Mouse (Mus musculus) neutrophil, adult 5-6 weeks (primary cell): ENCODE measurements around the gene Tcf15. TPM values are rescaled to one million over a fixed set of nuclear protein-coding genes. Genes with fewer than 3 reads are reported as not detected.

Experiments used
- ATAC-seq: fragments of 151-379, 151-347 bp; 2 replicates; pipeline ENCODE4 v1.8.0; 2017; ENCODE audit warnings: mild to moderate bottlenecking, moderate TSS enrichment; ENCODE audit not compliant: insufficient number of reproducible peaks, poor library complexity, low FRiP score, severe bottlenecking; ENCODE audit errors: extremely low read depth
- total RNA-seq: library from RNA; stranded (forward); fragments of 200-1000 nt; gene quantifications from 2 replicates; pipeline ENCODE4 v1.2.3, GENCODE M21; 2017

Tcf15 gene
- total RNA-seq, result not detected in 2 replicates

DNA sequence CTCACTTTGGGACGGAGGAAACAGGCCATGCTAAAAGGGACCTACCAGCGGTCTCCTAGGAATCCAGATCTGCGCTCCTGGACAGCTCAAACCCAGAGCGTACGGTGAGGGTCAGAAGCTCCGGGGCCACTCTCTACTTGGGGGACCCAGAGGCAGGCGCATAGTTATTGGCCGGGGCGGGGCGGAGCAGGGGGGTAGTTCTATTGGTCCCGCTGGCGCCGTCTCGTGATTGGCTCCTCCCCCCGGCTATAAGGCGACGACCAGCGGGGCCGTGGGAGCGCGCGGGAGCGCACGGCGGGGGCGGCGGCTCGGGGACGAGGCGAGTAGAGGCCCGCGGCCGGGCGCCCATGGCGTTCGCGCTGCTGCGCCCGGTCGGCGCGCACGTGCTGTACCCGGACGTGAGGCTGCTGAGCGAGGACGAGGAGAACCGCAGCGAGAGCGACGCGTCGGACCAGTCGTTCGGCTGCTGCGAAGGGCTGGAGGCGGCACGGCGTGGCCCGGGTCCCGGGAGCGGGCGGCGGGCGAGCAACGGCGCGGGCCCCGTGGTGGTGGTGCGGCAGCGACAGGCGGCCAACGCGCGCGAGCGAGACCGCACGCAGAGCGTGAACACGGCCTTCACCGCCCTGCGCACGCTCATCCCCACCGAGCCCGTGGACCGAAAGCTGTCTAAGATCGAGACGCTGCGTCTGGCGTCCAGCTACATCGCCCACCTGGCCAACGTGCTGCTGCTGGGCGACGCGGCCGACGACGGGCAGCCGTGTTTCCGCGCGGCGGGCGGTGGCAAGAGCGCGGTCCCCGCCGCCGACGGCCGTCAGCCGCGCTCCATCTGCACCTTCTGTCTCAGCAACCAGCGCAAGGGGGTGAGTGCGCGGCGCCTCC, at the start of gene Tcf15:
Tcf15 (plus strand) TSS at position 283 of the 879 bp plus-strand sequence.
- ATAC-seq, result no peak

DNA sequence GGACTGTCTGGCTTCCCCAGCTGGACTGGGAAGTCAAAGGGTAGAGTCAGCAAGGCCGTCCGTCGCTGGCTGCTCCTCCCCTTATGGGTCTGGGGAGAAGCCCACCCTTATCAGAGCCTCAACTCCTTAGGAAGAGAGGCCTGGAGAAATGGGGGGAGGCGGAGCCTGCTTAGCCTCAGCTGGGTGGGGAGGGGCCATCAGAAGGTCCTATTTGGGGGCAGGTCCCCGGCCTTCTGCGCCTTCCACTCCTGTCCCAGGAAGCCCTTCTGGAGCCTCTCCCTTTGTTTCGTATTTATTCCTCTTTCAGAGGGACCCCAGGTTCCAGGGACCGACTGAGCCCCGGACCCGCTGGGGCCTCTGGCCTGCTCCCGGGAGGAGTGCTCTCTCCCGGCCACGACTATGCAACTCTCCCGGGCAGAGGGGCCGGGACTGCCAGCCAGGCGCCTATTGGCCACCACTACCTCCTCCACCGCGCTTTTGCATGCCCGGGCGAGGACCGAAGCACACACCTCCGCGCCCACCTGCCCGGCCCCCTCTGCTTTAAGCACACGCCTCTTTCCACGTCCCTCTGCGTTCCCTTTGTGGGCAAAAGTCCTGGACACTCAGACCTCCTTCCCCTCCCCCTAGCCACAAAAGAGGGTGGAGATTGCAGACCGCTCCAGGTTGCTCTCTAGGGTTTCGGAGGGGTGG, 48.4 kb upstream of the Tcf15 start:
- no peak for ATAC-seq

DNA sequence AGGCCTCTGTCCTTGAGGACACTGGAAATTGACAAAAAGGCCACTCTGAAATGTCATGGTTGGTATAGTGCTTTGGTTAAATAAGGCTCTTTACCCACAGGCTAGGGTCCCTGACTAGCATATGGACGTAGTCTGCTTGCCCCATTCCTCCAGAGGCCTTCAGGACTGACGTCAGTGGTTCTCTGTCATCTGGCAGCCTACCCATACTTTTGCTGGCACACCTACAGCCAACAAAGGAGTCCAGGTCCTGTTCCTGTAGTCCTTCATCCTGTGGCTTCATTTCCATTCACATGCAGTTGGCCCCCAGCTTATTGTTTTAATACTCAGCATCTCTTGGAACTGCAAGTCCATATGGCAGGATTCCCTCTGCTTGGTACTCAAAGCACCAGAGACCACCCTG, 46.4 kb upstream of the Tcf15 start:
- no peak for ATAC-seq

DNA sequence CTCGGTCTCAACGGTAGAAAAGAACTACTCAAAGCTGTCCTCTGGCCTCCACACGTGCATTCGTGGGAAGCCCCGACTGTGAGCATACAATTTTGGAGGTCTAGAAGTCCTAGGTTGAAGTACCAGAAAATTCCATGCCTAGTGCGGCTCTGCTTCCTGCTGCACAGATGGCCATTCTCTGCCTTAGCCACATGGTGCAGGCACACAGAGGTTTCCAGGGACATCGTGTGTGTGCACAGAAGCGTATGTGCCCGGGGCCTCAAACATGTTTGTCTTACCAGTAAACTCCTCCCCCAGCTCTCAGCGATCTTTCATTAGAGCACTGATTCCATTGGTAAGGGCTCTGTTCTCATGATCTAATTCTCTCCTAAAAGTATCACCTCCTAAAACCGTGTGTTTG, 45.4 kb upstream of the Tcf15 start:
- ATAC-seq, result no peak

DNA sequence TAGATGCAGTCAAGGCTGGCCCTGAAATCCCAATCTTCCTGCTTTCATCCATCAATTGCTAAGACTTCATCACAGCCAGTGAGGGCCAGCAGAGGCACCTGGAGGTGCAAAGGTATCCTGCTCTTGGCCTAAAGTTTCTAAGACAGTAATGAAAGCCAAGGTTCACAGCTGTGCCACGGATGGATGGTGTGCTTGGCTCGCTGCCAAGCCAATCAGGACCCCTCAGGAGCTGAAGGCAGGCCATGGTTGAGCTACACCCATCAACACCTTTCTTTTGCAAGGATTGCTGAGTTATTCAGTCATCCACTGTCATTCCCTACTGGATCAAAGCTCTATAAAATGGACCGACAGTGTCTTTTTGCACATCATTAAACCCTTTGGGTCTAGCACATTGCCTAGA, 43.8 kb upstream of the Tcf15 start:
- ATAC-seq, result no peak

DNA sequence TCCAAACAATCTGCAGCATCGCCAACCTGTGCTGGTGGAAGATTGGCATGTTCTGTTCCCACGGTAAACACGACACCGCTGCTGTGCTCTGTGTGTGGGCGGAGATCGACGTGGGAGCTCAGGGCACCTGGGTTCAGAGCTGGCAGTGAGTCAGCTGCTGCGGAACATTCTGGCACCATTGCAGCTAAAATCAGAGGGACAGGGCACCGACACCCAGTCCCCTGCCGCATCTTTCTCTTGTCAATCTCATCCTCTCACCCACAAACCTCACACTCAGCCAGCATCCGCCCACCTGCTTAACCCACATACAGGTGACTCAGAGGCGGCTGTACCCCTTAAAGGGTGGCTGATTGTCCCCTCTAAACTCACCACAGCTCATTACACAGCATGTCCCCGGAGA, 41.6 kb upstream of the Tcf15 start:
- ATAC-seq, result no peak

DNA sequence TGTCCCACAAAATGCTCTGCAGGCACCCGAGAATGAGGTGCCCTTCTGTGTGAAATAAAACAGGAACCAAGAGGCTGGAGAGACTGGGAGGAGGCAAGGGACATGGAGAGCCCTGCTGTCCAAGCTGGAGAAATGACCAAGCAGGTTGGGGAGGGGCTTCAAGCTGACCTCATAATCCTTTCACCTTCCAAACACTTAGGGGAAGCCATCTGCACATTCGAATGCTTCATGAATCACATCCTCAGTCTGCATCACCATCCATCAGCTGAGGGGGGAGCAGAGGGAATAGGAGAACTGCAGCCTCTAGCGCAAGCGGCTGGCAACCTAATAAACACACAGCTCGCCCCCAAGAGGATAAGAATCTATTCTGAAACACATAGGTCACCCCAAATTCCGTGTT, 41.0 kb upstream of the Tcf15 start:
- no peak for ATAC-seq

DNA sequence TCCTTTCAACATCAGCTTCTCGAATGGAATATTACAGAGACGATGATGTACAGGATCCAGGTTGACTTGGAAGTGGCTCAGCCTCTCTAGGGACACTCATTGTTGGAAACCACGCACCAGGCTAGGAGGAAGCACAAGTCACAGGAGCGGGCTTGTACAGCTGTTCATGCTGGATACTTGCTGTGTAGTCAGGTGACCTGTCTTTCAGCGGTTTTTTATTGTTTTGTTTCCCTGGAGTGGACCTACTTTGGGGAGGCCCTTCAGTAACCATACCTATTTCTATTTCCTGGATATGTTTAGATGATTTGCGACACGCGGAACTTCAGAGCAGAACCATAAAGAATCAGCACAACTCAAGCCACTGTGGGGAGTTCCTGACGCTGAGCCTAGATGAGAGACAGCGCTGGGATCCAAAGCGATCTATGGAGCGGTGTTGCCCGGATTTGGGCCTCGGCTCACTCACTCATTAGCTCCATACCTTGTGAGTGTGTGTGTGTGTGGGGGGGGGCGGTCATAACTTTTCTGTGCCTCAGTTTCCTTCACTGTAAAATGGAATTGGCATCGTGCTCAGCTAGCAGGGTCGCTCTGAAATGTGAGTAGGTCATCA, 38.5 kb upstream of the Tcf15 start:
- no peak for ATAC-seq

DNA sequence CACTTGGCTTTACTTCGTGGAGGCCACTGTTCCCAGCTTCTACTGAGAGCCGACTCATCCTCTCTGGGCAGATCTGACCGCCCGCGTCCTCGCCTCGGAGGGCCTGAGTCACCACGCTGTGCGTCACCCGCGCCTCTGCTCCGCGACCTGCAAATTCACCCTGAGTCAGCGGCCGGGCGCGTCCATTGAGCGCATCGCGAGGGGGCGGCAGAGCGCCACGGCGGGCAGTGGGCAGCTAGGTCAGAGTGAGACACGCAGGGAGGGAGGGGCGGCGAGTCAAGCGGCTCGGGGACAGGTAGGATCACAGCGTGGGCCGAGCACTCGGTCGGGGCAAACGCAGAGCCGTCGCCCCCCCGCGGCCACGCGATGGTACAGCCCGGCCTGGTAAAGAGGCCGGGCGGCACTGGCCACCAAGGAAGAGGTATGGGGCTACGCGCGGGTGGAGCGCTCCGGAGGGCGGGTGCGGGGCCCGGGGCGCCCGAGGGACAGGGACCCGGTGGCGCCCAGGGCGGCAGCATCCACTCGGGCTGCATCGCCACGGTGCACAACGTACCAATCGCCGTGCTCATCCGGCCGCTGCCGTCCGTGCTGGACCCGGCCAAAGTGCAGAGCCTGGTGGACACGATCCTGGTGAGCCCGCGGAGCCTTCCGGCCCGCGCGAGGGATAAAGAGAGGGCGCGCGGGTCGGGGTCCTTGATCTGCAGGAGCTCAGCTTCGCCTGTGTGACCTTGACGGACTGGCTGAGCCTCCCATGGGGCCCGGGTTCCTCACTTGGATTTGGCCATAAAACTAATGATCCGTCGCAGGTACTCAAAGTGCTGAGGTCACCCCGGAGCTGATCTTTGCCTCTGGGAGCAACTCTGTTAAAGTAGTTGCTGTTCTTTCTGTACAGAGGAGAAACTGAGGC, 37.8 kb upstream of the Tcf15 start, which contains the start of gene Srxn1:
Srxn1 (plus strand) TSS at position 199 of the 907 bp plus-strand sequence.
- ATAC-seq, result peak; percentile 84

DNA sequence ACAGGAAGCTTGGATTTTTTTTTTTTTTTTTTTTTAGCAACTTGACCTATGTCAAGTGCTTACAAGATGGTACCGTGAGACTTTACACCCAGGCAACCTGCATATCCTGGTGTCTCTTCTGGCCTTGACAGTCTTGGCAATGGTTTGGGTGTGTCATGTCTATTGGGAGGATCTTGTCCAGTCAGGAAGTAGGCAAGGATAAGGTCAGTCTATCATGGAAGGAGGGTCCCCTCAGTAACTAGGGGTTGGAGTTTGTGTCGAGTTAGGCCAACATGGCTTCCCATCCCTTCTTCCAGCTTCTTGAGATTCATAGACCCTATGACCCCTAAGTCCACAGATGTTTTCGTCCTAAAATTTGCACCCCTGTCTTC, 37.2 kb upstream of the Tcf15 start:
- no peak for ATAC-seq

DNA sequence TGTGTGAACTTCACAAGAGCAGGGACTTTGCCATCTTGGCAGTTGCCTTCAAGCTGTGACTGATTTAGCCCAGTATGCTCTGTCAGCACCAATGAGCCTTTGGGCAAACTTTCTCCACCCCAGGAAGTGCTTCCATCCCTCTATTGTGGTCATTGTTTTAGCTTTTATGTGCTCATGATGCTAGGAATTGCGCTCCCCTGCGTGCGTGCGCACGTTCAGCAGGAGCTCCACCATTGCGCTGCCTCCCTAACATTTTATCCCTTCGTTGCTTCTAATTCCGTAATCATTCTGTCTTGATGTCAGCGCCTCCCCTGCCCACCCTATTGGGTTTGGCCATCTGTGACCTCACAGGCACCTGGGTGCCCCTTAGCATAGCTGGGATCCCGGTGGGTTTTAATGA, 36.8 kb upstream of the Tcf15 start:
- no peak for ATAC-seq

DNA sequence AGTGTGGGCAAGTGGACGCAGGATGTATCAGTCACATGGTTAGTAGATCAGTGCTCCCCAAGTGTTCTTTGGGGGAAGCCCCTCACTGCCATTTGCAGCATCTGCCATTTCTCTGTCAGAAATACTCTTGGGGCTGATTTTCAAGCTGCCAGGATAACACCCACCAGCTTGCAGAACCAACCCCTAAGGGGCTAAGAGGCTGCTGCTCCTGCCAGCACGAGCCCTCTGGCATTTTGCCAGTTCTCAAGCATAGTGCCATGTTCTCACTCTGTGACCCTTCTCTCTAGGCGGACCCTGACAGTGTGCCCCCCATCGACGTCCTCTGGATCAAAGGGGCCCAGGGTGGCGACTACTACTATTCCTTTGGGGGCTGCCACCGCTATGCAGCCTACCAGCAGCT, 34.7 kb upstream of the Tcf15 start:
- ATAC-seq, result no peak

DNA sequence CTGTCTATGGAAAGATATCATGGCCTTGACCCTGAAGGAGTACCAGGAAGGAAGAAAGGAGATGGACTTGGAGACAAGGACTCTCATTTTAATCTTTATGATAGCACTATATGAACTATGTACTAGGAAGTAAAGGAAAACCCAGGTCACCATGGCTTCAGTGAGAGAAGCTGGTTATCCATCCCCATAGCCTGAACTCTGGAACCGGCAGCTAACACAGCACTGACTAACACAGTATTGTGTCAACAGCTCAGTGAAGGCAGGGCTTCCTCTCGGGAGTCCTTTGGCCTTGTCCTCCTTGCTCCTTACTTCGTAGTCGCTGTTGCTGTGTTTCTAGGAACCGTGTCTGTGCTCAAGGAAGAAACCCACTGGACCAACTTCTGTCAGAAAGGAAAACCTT, 34.0 kb upstream of the Tcf15 start:
- no peak for ATAC-seq

DNA sequence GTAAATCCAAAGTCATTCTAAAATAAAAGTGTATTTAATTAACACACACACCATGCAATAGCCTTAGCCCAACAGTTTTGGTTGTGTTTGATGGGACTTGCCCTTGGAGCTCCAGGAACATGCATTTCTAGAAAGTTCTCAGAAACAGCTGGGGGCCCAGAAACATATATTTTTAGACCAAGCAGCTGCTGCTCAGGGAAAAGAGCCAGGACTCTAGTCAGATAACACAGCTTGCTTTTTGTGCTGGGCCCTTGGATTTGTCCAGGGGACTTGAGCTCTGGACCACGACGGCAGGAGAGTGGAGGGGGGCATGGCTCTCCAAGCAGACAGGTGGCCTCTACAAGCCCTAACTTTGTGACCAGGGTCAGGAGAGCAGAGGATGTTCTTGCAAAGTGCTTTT, 32.0 kb upstream of the Tcf15 start:
- no peak for ATAC-seq

DNA sequence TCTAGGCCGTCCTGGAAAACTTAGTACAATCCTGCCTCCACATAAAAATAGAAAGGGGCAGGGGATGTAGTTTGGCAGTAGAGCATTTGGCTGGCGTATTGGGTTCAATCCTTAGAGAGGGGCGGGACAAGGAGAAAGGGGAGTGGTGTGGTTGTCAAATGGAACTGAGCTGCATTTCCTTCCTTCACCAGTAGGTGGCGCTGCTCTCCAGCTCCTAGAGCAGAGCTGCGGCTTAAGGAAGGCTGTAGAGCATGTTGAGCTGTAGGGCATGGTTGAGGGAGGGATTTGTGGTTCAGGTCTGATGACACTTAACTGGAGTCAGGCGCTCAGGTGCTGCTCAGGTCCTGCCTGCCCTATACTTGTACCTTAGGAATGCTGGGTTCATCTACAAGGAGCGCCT, 31.4 kb upstream of the Tcf15 start:
- ATAC-seq, result peak; percentile 75

DNA sequence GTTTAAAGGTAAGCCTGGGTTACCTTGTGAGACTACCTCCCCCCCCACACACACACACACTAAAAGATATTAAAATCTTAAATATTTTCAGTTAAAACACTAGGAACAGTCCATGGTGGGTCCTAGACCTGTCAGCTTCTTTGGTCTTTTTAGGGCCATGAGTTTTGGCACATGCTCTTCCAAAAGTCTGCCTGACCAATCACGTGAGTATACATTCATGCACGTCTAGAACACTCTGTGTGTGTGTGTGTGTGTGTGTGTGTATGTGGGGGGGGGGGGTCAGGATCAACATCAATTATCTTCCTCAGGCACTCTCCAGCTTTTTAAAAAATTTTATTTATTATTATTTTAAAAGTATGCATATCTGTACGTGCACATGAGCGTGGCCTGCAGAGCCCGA, 30.9 kb upstream of the Tcf15 start:
- ATAC-seq, result no peak

DNA sequence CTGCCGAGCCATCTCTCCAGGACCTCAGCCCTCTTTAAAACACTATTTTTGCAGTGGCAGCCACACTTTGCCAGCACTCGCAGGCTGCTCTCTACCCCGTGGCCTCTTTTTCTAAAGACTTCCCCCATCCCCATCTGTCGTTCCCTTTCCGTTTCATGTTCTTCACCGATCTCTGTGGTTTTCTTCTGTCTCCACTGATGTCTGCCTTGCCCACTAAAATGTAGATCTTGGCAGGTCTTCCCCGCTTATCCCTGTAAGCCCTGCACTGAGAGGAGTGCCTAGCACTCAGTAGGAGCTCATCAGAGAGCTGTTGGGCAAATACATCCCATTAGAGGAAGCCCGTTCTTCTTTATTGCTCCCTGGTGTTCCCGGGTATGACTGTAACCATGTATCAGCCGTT, 30.4 kb upstream of the Tcf15 start:
- no peak for ATAC-seq

DNA sequence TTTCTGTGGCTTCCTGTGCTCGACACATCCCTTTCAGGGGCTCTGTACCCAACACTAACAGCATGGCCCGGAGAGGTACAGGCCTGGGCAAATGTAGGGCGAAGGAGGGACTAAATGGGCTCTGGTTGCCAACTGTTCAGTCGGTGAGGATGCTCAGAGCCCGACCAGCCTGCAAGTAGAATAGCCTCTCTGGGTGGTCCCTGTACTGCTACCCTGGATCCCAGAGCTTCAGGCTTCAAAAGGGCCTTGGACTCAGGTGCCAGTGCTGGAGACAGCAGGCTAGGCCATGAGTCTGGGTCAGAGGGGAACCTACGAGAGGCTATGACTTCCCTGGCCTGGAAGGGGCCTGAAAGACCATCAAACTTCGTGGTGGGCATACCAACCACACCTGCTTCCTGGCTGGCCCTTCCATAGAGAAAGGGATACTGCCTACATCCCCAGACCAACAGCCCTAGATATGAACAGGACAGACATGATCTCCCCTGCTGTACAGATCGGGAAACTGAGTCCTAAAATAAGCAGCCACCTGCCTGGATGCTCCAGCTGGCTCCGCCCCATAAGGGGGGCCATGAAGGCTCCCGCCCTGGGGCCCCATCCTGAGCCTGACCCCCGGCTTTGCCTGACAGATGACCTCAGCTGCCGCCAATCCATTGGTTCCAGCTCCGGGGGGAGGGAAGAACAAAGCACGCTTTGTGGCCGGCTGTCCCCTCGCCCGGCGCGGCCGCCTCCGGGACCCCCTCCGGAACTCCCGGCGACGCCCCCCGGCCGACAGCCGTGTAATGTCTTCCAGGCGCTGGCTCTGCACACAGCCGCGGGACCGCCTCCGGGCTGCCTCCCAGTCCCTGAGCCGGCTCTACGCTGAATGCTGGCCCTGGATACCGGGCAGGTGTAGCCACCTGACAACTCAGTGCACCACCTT, 29.0 kb upstream of the Tcf15 start:
- ATAC-seq, result no peak
